Mouse (Mus musculus) kidney, embryonic 14.5 days (tissue): ENCODE results near the gene Dram1. TPM values are rescaled to one million over a fixed set of nuclear protein-coding genes. Genes with fewer than 3 reads are reported as not detected.
A peak's percentile ranks its signal among the peaks of the same experiment; 100 is the strongest.

Experiments used
- ATAC-seq: fragments of 200-750 bp; cut with Nextera tagmentation; 2 replicates; pipeline ENCODE4 v1.8.0; 2017; ENCODE audit warnings: moderate number of reproducible peaks, mild to moderate bottlenecking, moderate TSS enrichment, moderate library complexity; ENCODE audit not compliant: low FRiP score, low TSS enrichment
- H3K27ac ChIP-seq: fragments of 300-500 bp; sonication (generic); 2 replicates; pipeline ENCODE4 v1.5.1; 2014; ENCODE audit warnings: low read depth, mild to moderate bottlenecking, low read length, moderate library complexity, mixed read lengths
- H3K27me3 ChIP-seq: fragments of 300-500 bp; sonication (generic); 2 replicates; pipeline ENCODE4 v1.6.1; 2014; ENCODE audit warnings: mild to moderate bottlenecking, low read length; ENCODE audit not compliant: control insufficient read depth, insufficient read depth
- H3K36me3 ChIP-seq: fragments of 300-500 bp; sonication (generic); 2 replicates; pipeline ENCODE4 v1.6.1; 2014; ENCODE audit warnings: low read length, mixed read lengths; ENCODE audit not compliant: control insufficient read depth, insufficient read depth
- H3K4me1 ChIP-seq: fragments of 300-500 bp; sonication (generic); 2 replicates; pipeline ENCODE4 v1.6.1; 2014; ENCODE audit warnings: low read length, mixed read lengths; ENCODE audit not compliant: control insufficient read depth, insufficient read depth
- H3K4me2 ChIP-seq: fragments of 300-500 bp; sonication (generic); replicated peaks from 2 replicates; pipeline ENCODE4 v1.6.1; 2014; ENCODE audit warnings: low read depth, mild to moderate bottlenecking, low read length
- H3K4me3 ChIP-seq: fragments of 300-500 bp; sonication (generic); 2 replicates; pipeline ENCODE4 v1.5.1; 2014; ENCODE audit warnings: mild to moderate bottlenecking, low read length
- H3K9ac ChIP-seq: fragments of 300-500 bp; sonication (generic); 2 replicates; pipeline ENCODE4 v1.6.1; 2014; ENCODE audit warnings: low read depth, mild to moderate bottlenecking, low read length, moderate library complexity
- H3K9me3 ChIP-seq: fragments of 300-500 bp; sonication (generic); 2 replicates; pipeline ENCODE4 v1.6.1; 2016; ENCODE audit warnings: low read length; ENCODE audit not compliant: control insufficient read depth
- WGBS: fragments of 180-500 bp; shearing (Covaris S2); extraction: QIAGEN DNeasy Blood & Tissue Kit; methylation state at CpG from one replicate; pipeline ENCODE4 v1.1.7; 2014; 5-methylcytosine and 5-hydroxymethylcytosine counted together
- polyA plus RNA-seq: library from polyadenylated mRNA; unstranded; fragments of >200 nt; fragmentation: Nextera tagmentation; extraction: Ambion mirVana; gene quantifications from 2 replicates; pipeline ENCODE4 v1.2.1, GENCODE M21; 2014

The Dram1 gene
- 0.99 and 1.0 TPM in 2 replicates for polyA plus RNA-seq

- H3K36me3 ChIP-seq, result no peaks in the 10 kb centered on the region
- no peaks in the 10 kb centered on the region for H3K27me3 ChIP-seq
- WGBS, result under 1% methylated on average over 65 of the region's 87 CpGs
- peak within 1 kb of the TSS; percentile 83 for H3K4me3 ChIP-seq
- no peaks in the 10 kb centered on the region for H3K9me3 ChIP-seq
- ATAC-seq, result peak; percentile 90
- peak within 1 kb of the TSS; percentile 24; the same call in 1 of the 2 replicates for H3K27ac ChIP-seq
- H3K9ac ChIP-seq, result peak within 1 kb of the TSS; percentile 78
- peaks cover 12% of the 10 kb centered on the region; the same call in 1 of the 2 replicates for H3K4me1 ChIP-seq
- peak within 1 kb of the TSS; percentile 89 for H3K4me2 ChIP-seq
These were observed at the start of gene Dram1, which contains the start of gene Gnptab for GRCm38 (mm10) chr10:88379013-88379885. TSS of gene Dram1 (minus strand) at chr10:88379080. TSS of gene Gnptab (plus strand) at chr10:88379132.

- Histone ChIP-seq H3K27ac (no peak overlapping the region), H3K9me3 (no peaks in the 10 kb centered on the region), H3K36me3 (peaks cover 18% of the 10 kb centered on the region), H3K9ac (no peak overlapping the region; the same call in 1 of the 2 replicates), H3K27me3 (no peaks in the 10 kb centered on the region), H3K4me2 (no peak overlapping the region), H3K4me3 (no peak overlapping the region), H3K4me1 (no peaks in the 10 kb centered on the region)
- no peak for ATAC-seq
- WGBS, result 84% methylated on average over 6 of the region's 6 CpGs
These were observed 49.1 kb upstream of the Dram1 start for GRCm38 (mm10) chr10:88427998-88428397.

GRCm38 (mm10) chr10:88426896-88427295, 48.0 kb upstream of the Dram1 start:
- Histone ChIP-seq H3K27ac (no peak overlapping the region), H3K4me3 (no peak overlapping the region), H3K9ac (no peak overlapping the region), H3K9me3 (no peaks in the 10 kb centered on the region), H3K27me3 (no peaks in the 10 kb centered on the region), H3K4me1 (no peaks in the 10 kb centered on the region), H3K4me2 (no peak overlapping the region), H3K36me3 (peaks cover 14% of the 10 kb centered on the region)
- ATAC-seq, result peak; percentile 73; the same call in 1 of the 2 replicates
- 65% methylated on average over 5 of the region's 5 CpGs for WGBS

- Histone ChIP-seq H3K4me3 (no peak overlapping the region), H3K9me3 (no peaks in the 10 kb centered on the region), H3K4me2 (no peak overlapping the region), H3K9ac (no peak overlapping the region), H3K27ac (no peak overlapping the region), H3K27me3 (no peaks in the 10 kb centered on the region), H3K36me3 (peaks cover 14% of the 10 kb centered on the region), H3K4me1 (no peaks in the 10 kb centered on the region)
- ATAC-seq, result peak; percentile 75; the same call in 1 of the 2 replicates
- 97% methylated on average over 2 of the region's 2 CpGs for WGBS
These were observed 47.4 kb upstream of the Dram1 start for GRCm38 (mm10) chr10:88426158-88426816.

- H3K9ac ChIP-seq, result no peak overlapping the region
- no peaks in the 10 kb centered on the region for H3K27me3 ChIP-seq
- H3K36me3 ChIP-seq, result peaks cover 7% of the 10 kb centered on the region; the same call in 1 of the 2 replicates
- H3K4me3 ChIP-seq, result no peak overlapping the region
- no peaks in the 10 kb centered on the region for H3K4me1 ChIP-seq
- H3K27ac ChIP-seq, result no peak overlapping the region
- ATAC-seq, result no peak
- 95% methylated on average over 19 of the region's 19 CpGs for WGBS
- H3K9me3 ChIP-seq, result no peaks in the 10 kb centered on the region
- H3K4me2 ChIP-seq, result no peak overlapping the region
These were observed 42.0 kb upstream of the Dram1 start for GRCm38 (mm10) chr10:88420655-88421435.

- no peak overlapping the region for H3K9ac ChIP-seq
- peaks cover 11% of the 10 kb centered on the region; the same call in 1 of the 2 replicates for H3K36me3 ChIP-seq
- H3K9me3 ChIP-seq, result no peaks in the 10 kb centered on the region
- H3K4me3 ChIP-seq, result no peak overlapping the region
- 78% methylated on average over 11 of the region's 11 CpGs for WGBS
- H3K4me2 ChIP-seq, result no peak overlapping the region
- H3K4me1 ChIP-seq, result no peaks in the 10 kb centered on the region
- no peak overlapping the region for H3K27ac ChIP-seq
- ATAC-seq, result no peak
- no peaks in the 10 kb centered on the region for H3K27me3 ChIP-seq
These were observed 41.3 kb upstream of the Dram1 start for GRCm38 (mm10) chr10:88420141-88420541.

- no peak overlapping the region for H3K9ac ChIP-seq
These were observed 38.8 kb upstream of the Dram1 start for GRCm38 (mm10) chr10:88417686-88418085.

GRCm38 (mm10) chr10:88412290-88412995, 33.6 kb upstream of the Dram1 start:
- Histone ChIP-seq H3K27ac (no peak overlapping the region), H3K9me3 (no peaks in the 10 kb centered on the region), H3K4me3 (no peak overlapping the region), H3K4me2 (no peak overlapping the region), H3K9ac (no peak overlapping the region), H3K4me1 (no peaks in the 10 kb centered on the region), H3K27me3 (no peaks in the 10 kb centered on the region), H3K36me3 (peaks cover 8% of the 10 kb centered on the region; the same call in 1 of the 2 replicates)
- 52% methylated on average over 17 of the region's 17 CpGs for WGBS
- ATAC-seq, result no peak

More at GRCm38 (mm10) chr10:88417686-88418085, 38.8 kb upstream of the Dram1 start:
- H3K4me2 ChIP-seq, result no peak overlapping the region
- H3K4me3 ChIP-seq, result no peak overlapping the region
- H3K27me3 ChIP-seq, result no peaks in the 10 kb centered on the region
- H3K4me1 ChIP-seq, result no peaks in the 10 kb centered on the region
- WGBS, result 89% methylated on average over 5 of the region's 5 CpGs
- no peak for ATAC-seq
- peaks cover 15% of the 10 kb centered on the region; the same call in 1 of the 2 replicates for H3K36me3 ChIP-seq
- no peaks in the 10 kb centered on the region for H3K9me3 ChIP-seq
- no peak overlapping the region for H3K27ac ChIP-seq
